Mouse (Mus musculus) testis, adult 2 months (tissue): ENCODE data around the gene Ssc5d.

Source experiments
- CTCF ChIP-seq: fragments of 200-500 bp; IDR thresholded peaks from 2 replicates; pipeline ENCODE4 v1.5.1; 2012; ENCODE audit warnings: low read depth, mild to moderate bottlenecking, inconsistent platforms, low read length, moderate library complexity; ENCODE audit not compliant: control insufficient read depth, insufficient read depth, insufficient replicate concordance
- POLR2A ChIP-seq: fragments of 200-500 bp; IDR thresholded peaks from 2 replicates; pipeline ENCODE4 v1.6.1; 2012; ENCODE audit warnings: low read depth, mild to moderate bottlenecking, inconsistent platforms, low read length, moderate library complexity; ENCODE audit not compliant: control insufficient read depth

DNA sequence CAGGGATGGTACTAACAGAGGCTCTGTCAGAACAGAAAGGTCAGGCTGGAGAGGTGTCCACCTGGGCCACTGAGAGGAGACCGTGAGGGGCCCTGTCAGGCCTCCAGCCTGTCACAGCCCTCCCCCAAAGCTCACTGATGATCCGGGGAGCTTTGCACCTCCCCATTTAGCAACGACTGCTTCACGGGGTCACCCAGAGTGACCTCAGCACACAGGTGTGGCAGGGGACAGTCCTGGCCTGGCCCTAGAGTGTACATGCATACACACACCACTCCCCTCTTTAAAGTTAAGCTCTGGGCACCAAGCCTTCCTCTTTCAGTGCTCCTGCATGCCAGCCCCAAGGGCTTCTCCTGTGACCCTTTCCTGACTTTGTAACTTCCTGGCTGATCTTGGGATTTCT is 49.9 kb downstream of the Ssc5d start:
- no peak for TF ChIP-seq POLR2A
- TF ChIP-seq CTCF: no peak
